Mouse (Mus musculus) olfactory bulb, adult 2 months (tissue): ENCODE data around the gene Prcc.

Experiments
- CTCF ChIP-seq: fragments of 200-500 bp; IDR thresholded peaks from 2 replicates; pipeline ENCODE4 v1.5.1; 2012; ENCODE audit warnings: low read depth, mild to moderate bottlenecking, low read length, moderate library complexity; ENCODE audit not compliant: insufficient read depth
- POLR2A ChIP-seq: fragments of 200-500 bp; IDR thresholded peaks from 2 replicates; pipeline ENCODE4 v1.6.1; 2012; ENCODE audit warnings: mild to moderate bottlenecking, low read depth, low read length, moderate library complexity; ENCODE audit not compliant: insufficient read depth

GRCm38 (mm10) chr3:87929341-87930077 lies 44.1 kb upstream of the Prcc start:
- TF ChIP-seq CTCF (no peak), POLR2A (no peak)
